Mouse (Mus musculus): ENCODE measurements around the gene Vav3.
"Not testable (repeated sequence)": the region's sequence is repeated elsewhere in the genome, so short reads cannot be mapped to it uniquely, and the experiment has no call there.

Gene Vav3

GRCm38 (mm10) chr3:109446903-109447302 is 106.5 kb downstream of the Vav3 start:
- no peak for DNase-seq

GRCm38 (mm10) chr3:109448249-109448648 is 107.8 kb downstream of the Vav3 start:
- not testable (repeated sequence) for DNase-seq

GRCm38 (mm10) chr3:109451966-109452365 is 111.5 kb downstream of the Vav3 start:
- no peak for DNase-seq

GRCm38 (mm10) chr3:109454633-109455032 is 114.2 kb downstream of the Vav3 start:
- DNase-seq, result no peak

- DNase-seq, result no peak
These were observed 115.9 kb downstream of the Vav3 start for GRCm38 (mm10) chr3:109456340-109456739.

- DNase-seq, result no peak
These were observed 123.2 kb downstream of the Vav3 start for GRCm38 (mm10) chr3:109463684-109464083.

GRCm38 (mm10) chr3:109464600-109464999 is 124.1 kb downstream of the Vav3 start:
- no peak for DNase-seq

GRCm38 (mm10) chr3:109466541-109466940 is 126.1 kb downstream of the Vav3 start:
- DNase-seq, result no peak

GRCm38 (mm10) chr3:109467288-109467687 is 126.8 kb downstream of the Vav3 start:
- no peak for DNase-seq

GRCm38 (mm10) chr3:109469465-109469864 is 129.0 kb downstream of the Vav3 start:
- DNase-seq, result peak; percentile 52 to 69

GRCm38 (mm10) chr3:109470651-109471255 is 130.3 kb downstream of the Vav3 start:
- no peak for DNase-seq

- no peak for DNase-seq
These were observed 136.1 kb downstream of the Vav3 start for GRCm38 (mm10) chr3:109476521-109476920.

- no peak for DNase-seq
These were observed 137.8 kb downstream of the Vav3 start for GRCm38 (mm10) chr3:109478297-109478696.

- no peak for DNase-seq
These were observed 140.2 kb downstream of the Vav3 start for GRCm38 (mm10) chr3:109480625-109481024.

GRCm38 (mm10) chr3:109486786-109487185 is 146.3 kb downstream of the Vav3 start:
- no peak for DNase-seq

- no peak for DNase-seq
These were observed 147.4 kb downstream of the Vav3 start for GRCm38 (mm10) chr3:109487823-109488222.

- peak in 1 of 2 experiments; percentile 8 for DNase-seq
These were observed 148.3 kb downstream of the Vav3 start for GRCm38 (mm10) chr3:109488750-109489171.

- DNase-seq, result no peak
These were observed 150.3 kb downstream of the Vav3 start for GRCm38 (mm10) chr3:109490561-109491296.

- peak; percentile 90 to 94 for DNase-seq
These were observed 151.1 kb downstream of the Vav3 start for GRCm38 (mm10) chr3:109491568-109491967.

GRCm38 (mm10) chr3:109496461-109496860 is 156.0 kb downstream of the Vav3 start:
- DNase-seq, result peak; percentile 36 to 62

GRCm38 (mm10) chr3:109497074-109497473 is 156.6 kb downstream of the Vav3 start:
- no peak for DNase-seq

- DNase-seq, result no peak
These were observed 159.5 kb downstream of the Vav3 start for GRCm38 (mm10) chr3:109499861-109500456.

- DNase-seq, result no peak
These were observed 169.3 kb downstream of the Vav3 start for GRCm38 (mm10) chr3:109509784-109510183.

GRCm38 (mm10) chr3:109511849-109512248 is 171.4 kb downstream of the Vav3 start:
- DNase-seq, result no peak

Data from cerebellum, postnatal 10 days (tissue).